Mouse (Mus musculus) liver (tissue): ENCODE data around the gene Yod1.

ENCODE experiments used
- DNase-seq: peaks from one replicate; pipeline ENCODE4 v3.0.0-alpha.2; 2020; ENCODE audit warnings: mixed read lengths

Yod1 gene

DNA sequence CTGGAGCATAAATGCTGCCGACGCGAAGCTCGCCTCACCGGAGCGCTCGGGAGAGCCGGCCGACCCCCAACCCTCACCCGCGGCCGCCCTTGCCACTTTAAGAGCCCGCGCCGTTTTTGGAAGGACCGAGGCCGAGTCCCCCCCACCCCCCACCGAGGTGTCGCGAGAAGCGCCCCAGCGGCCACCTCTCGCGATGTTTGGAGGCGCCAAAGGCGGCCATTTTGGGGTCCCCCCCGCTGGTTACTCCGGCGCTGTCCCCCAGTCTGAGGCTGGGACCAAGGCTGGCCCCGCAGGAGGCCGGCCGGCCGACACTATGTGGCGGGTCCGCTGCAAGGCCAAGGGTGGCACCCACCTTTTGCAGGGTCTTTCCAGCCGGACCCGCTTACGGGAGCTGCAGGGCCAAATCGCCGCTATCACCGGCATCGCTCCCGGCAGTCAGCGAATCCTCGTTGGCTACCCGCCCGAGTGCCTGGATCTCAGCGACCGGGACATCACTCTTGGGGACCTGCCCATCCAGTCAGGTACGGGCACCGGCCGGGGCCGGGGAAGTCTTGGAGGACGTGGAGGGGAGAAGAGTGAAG lies at the start of gene Yod1:
Gene Yod1, plus strand, starts transcription at position 37 of the 581 bp plus-strand sequence.
- DNase-seq, result peak; percentile 93

DNA sequence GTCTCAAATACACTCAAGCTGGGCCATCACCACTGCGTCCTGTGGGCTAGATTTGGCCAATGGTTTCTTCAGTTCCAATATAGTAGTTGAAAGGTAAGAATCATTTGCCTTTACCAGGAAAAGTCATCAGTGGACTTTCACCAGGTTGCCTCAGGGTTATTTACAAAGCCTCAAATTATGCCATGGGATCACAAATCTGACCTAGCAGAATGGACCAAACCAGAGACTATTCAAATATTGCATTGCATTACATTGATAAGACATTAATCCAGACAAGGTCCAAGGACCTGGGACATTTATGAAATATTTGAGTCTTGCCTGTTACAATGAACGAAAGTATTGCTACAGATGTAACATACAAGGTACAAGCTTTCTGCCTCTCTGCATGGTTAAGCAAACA lies 38.6 kb upstream of the Yod1 start:
- DNase-seq, result no peak

- no peak for DNase-seq
Measured at GRCm38 (mm10) chr1:130681075-130681474, 36.1 kb upstream of the Yod1 start.

GRCm38 (mm10) chr1:130681656-130682413 lies 35.3 kb upstream of the Yod1 start:
- no peak for DNase-seq

- DNase-seq, result no peak
Measured at GRCm38 (mm10) chr1:130683905-130684304, 33.2 kb upstream of the Yod1 start.

DNA sequence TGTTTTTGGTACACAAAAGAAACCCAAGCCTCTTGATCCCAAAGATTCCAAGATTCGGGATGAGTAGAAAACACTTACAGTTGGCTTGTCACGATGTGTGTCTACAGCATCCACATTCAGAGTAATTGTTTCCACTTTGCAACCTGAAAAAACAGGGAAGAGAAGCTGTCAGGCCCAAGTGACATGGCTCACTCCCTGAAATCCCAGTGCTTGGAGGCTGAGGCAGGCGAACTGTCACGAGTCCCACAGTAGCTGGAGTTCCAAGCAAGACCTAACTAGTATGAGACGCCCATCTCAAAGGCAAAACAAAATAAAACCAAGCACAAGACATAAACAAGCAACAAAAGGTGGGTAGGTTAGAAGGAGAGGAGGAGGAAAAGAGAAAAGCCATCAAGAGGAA lies 18.5 kb upstream of the Yod1 start:
- no peak for DNase-seq

DNA sequence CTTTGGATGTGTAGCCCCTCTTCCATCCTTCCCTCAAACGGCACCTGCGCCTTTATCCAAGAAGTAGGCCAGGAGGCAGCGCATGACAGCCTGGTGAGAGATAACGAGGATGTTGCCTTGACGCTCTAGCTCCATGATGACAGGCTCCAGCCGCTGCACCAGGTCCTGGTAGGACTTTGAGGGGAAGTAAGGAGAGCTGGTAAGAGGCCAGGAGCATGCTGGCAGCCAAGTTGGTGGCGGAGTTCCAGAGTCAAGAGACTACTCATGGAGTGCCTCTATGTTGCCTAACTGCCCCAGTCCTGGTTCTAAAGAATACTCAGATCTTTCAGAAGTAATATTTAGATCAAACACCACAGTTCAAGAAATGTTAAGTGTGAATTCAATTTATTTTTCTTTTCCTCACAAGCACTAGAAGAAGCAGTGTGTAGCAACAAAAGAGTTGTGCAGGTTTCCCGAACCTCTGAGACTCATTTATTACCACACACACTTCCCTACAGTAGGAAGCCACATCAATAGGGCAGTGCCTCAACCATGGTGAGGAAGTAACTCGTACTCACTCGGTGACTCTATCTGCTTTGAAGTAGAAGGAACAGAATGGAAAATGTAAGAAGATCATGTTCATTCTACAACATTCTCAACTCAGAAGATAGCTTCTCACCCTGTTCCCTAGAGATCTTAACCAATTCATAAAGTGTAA lies 17.0 kb upstream of the Yod1 start:
- DNase-seq, result no peak

DNA sequence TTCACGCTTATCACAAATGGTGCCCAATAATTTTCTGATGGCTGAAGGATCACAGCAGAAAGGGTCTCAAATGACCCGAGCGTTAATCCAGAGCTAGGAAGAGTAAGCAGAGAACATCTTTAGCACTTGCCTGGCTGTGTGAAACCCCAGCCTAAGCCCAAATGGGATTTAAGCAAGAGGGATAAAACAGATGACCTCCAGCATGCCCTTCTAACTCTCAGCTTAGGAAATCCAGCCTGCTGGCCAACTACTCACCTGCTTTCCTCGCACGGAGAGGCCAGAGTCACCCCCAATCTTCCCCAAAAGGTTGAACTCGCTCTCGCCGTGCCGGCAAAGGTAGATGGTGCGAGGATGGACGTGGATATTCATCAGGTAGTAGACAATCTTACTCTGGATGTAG lies 15.2 kb upstream of the Yod1 start:
- DNase-seq, result no peak

GRCm38 (mm10) chr1:130703613-130704012 lies 13.5 kb upstream of the Yod1 start:
- no peak for DNase-seq

GRCm38 (mm10) chr1:130710283-130711080 lies 6.6 kb upstream of the Yod1 start:
- DNase-seq, result no peak

DNA sequence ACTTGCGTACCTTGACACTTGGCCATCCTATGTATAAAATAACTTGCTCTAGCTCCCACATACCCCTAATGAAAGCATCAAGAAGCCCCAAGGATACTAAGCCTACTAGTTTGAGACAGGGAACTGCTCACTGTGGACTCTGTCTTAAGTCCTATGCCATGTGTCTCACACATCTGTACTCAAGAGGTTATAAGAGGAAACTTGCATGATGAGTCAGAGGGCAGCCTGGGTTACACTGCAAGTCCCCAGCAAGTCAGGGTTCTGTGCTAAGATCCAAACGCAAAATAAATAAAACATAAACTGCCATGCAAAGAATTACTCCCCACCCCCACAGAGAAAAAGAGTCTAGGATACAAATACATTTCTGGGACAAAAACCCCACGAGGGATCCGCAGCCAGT lies 3.1 kb upstream of the Yod1 start:
- DNase-seq, result no peak

- peak; percentile 97 for DNase-seq
Measured at GRCm38 (mm10) chr1:130715561-130716217, 1.4 kb upstream of the Yod1 start, which contains the start of gene Gm29427. Gene Gm29427, minus strand, starts transcription at chr1:130715799.

DNA sequence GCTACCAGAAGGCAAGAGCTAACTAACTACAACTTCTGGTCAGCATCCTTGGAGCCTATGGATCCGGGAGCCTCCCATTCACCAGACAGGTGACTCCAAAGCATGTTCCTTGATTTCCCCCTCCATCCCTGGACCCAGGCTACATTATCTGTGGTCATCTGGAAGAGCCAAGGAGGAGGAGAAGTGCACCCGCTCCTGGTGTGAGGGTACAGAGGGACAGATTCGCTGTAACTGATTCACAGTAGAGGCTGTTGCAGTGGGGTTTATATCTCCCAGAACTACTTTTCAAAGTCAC lies 962 bp upstream of the Yod1 start:
- no peak for DNase-seq

- DNase-seq, result peak; percentile 54
Measured at GRCm38 (mm10) chr1:130716513-130717290, 425 bp upstream of the Yod1 start.

DNA sequence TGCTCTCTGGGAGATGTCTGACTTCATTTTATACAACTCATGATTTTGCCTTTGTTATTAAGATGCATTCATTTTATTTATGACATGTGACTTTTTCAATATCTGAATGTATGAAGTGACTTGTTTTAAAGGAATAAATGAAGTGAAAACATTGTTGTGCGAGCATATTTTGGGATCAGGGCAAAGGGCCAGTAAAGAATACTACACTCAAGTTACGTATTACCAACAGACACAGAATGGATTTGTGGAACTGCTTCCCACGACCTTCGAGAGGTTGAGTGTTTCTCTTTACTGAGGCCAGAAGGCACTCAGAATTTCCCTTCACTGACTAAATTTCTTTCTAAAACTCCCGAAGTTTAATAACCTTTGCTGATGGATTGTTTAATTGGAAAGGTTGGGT lies 7.1 kb downstream of the Yod1 start:
- DNase-seq, result no peak

GRCm38 (mm10) chr1:130726396-130726795 lies 9.3 kb downstream of the Yod1 start:
- no peak for DNase-seq

DNA sequence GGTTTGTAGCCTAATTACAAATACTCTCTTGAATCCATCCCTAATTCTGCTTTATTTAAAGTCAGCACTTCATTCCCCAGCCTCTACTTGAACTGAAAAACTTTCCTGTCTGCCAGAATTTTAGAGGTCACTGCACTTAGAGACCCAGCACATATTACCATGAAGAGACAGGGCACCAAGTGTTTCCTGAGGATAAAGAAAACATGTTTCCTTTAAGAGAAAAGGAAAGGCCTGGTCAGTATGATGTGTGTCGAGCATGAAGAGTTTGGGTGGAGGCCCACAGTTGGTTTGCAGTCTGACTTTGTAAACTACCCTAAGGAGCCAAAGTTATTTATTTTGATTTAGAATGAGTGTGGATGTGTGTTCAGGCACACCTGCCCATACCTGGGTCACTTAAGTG lies 10.9 kb downstream of the Yod1 start:
- DNase-seq, result no peak

DNA sequence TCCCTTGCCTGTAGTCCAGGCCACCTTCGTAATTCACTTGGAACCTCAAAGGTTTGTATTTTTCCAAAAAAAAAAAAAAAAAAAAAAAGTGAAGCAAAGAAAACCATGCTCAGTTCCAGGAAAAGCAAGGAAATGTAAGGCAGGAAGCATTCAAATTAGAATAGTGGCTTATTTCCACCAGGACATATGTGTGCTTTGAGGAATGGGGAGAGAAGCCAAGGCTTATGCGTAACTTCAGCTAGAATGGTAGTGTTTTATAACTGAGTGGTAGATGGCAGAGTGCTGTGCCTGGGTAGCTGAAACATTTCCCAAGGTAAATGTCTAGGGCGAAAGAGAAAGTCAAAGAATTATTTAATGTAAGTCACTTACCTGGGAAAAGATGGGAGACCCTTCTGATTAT lies 11.6 kb downstream of the Yod1 start:
- DNase-seq, result no peak

DNA sequence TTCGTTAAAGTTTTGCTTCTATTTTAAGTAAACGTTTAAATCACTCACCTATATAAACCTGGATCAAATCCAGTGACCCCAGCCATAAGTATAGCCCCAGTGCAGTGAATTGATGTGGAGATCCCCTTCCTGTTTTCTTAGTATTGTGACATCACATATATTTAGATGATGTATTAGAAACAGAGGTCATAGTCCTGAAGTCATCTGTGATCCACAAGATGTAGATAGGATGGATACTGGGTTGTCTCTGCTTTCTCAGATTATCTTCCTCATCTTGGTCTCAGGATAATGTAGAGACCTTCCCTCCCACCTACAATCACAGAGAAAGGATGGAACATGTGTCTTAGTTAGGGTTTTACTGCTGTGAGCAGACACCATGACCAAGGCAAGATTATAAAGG lies 12.0 kb downstream of the Yod1 start, which contains the start of gene Pfkfb2:
Gene Pfkfb2, minus strand, starts transcription at position 101 of the 400 bp plus-strand sequence.
- no peak for DNase-seq

DNA sequence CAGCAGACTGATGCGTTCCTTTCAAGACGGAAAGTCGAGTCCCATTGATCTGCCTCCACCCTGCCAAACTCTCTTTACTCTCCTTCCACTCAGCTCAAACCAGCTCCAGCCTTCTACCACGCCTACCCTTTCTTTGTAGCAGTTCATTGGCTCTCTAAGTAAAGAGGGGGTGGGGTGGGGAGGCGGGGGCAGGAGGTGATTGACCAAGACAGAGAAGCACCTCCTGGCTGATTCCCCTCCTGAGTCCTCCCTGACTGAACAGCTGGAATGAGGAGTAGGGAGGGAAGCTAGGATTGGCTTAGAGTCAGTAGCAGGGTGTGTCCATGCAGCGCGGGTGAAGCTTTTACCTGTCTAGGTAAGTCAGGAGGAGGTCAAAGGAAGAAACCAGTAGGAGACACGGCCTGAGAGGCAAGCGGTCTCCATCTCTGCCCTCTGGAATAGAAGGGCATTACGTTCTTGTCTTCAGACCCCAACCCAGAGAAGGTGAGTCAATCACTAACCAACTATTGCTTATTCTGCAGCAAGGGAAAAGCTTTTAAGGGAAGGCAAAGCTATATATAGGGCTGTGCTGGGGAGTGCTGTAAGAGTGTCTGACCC lies 14.7 kb downstream of the Yod1 start, which contains the start of gene AA986860:
Gene AA986860, plus strand, starts transcription at position 236 of the 597 bp plus-strand sequence.
- DNase-seq, result peak; percentile 89
